10 mouse cellular contexts compared by ENCODE assay signal in the genomic region with DNA sequence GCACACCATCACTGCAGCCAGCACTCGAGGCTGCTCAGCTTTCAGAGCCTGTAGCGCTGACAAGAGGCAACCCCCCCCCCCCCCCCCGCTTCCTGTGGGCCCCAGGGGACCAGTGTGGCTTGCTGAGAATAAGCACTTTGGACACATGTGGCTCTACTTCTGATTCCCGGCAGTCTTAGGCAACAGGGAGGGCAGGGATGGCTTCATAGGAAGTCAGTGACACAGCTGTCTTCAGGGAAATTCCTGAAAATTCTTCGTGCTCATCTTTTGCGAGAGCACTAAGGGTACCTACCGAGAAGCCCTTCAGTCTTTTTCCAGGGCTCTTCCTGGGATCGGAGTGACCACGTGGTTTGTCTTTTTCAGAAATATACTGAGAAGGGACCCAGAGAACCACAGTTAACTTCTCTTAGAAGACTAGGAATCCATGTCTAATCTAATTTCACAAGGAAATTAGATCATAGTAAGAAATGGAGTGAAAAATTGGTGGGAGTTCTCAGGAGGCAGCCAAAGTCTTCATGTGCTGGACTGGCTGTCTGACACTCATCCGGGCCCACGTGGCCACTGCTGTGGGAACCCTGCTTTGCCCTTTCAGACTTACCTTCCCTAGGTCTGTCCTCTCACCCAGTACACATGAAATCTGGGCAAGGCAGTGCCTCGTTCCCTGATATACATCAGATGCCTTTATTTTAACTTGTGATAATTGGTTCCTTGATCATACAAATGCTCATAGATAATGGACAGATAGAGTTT. TPM values are rescaled to one million over a fixed set of nuclear protein-coding genes. Genes with fewer than 3 reads are reported as not detected.
A peak's percentile ranks its signal among the peaks of the same experiment; 100 is the strongest.
DNase-seq lines count a peak whose midpoint lies in the region; ATAC-seq lines count a peak whose summit lies in the region.
"Had no signal": no experiment of that assay in that cellular context is flagged by ENCODE, and none has a peak within 500 bp of the region (broad histone marks: within the 10 kb centered on the region; RNA-seq: fewer than 3 reads in every experiment).

No protein-coding gene starts in this region.

- WGBS in embryonic facial prominence, embryonic 14.5 days: 14% methylated on average over 12 of the region's 12 CpGs
- 36% methylated on average over 12 of the region's 12 CpGs for WGBS in limb, embryonic 12.5 days

- no peaks in the 10 kb centered on the region for H3K36me3 ChIP-seq in embryonic facial prominence, embryonic 14.5 days (ENCODE audit: control insufficient read depth, insufficient read depth, low read length)
- H3K36me3 ChIP-seq in limb, embryonic 12.5 days: no peaks in the 10 kb centered on the region

- no peaks in the 10 kb centered on the region for H3K9me3 ChIP-seq in embryonic facial prominence, embryonic 14.5 days (ENCODE audit: control insufficient read depth, low read length)
- H3K9me3 ChIP-seq in limb, embryonic 12.5 days: no peaks in the 10 kb centered on the region

- H3K27ac ChIP-seq in embryonic facial prominence, embryonic 14.5 days (replicated peaks; ENCODE audit: low read depth, low read length): no peak overlapping the region
- H3K27ac ChIP-seq in limb, embryonic 12.5 days: no peak overlapping the region

- H3K9ac ChIP-seq in embryonic facial prominence, embryonic 14.5 days (ENCODE audit: low read depth, low read length): 0 out of 2 replicates have a peak overlapping the region, but pooled peaks have one; percentile 16
- no peak overlapping the region for H3K9ac ChIP-seq in limb, embryonic 12.5 days (replicated peaks)

- peak overlapping the region; percentile 41 for H3K4me2 ChIP-seq in embryonic facial prominence, embryonic 14.5 days (ENCODE audit: low read depth, low read length)
- H3K4me2 ChIP-seq in limb, embryonic 12.5 days: peak overlapping the region; percentile 32

- peak; percentile 32 to 35 for DNase-seq in spleen, postnatal 36 days (ENCODE audit: low spot score in 2 of 2)
- no peak for DNase-seq in spleen, postnatal 10 days (ENCODE audit: low spot score in 2 of 2)
- peak; percentile 72 for DNase-seq in embryonic facial prominence, embryonic 14.5 days (ENCODE audit: low spot score)
- peak; percentile 60 for DNase-seq in yolk sac, embryonic 10.5 days (ENCODE audit: low spot score)
- no peak for DNase-seq in thymus, postnatal 36 days
- DNase-seq in ovary, postnatal 36 days (ENCODE audit: low spot score): no peak
- DNase-seq: lung, adult 2 months had no signal

- peaks cover 10% of the 10 kb centered on the region for H3K4me1 ChIP-seq in embryonic facial prominence, embryonic 14.5 days (ENCODE audit: control insufficient read depth, insufficient read depth, low read length)
- H3K4me1 ChIP-seq in limb, embryonic 12.5 days (replicated peaks): peaks cover 22% of the 10 kb centered on the region

- peaks cover 22% of the 10 kb centered on the region for H3K27me3 ChIP-seq in embryonic facial prominence, embryonic 14.5 days (replicated peaks; ENCODE audit: control insufficient read depth, insufficient read depth, low read length)
- peaks cover 21% of the 10 kb centered on the region for H3K27me3 ChIP-seq in limb, embryonic 12.5 days

- peak; percentile 70; the same call in 1 of the 2 replicates for ATAC-seq in embryonic facial prominence, embryonic 14.5 days (ENCODE audit: low read depth)
- ATAC-seq in limb, embryonic 12.5 days (ENCODE audit: insufficient number of reproducible peaks, insufficient read depth, low FRiP score, low TSS enrichment, low read depth): no peak
- ATAC-seq in megakaryocyte-erythroid progenitor cell, adult 5-6 weeks (replicated peaks; ENCODE audit: low FRiP score, low TSS enrichment, poor library complexity, severe bottlenecking): no peak

- H3K4me3 ChIP-seq in embryonic facial prominence, embryonic 14.5 days (ENCODE audit: low read depth, low read length): no peak overlapping the region
- no peak overlapping the region for H3K4me3 ChIP-seq in limb, embryonic 12.5 days (replicated peaks)

RNA-seq across cellular contexts. Expression of a gene that starts 4.4 kb away (rescaled TPM):
- 0.97 and 1.6 TPM in 2 replicates for polyA plus RNA-seq in embryonic facial prominence, embryonic 14.5 days (2014; fragmentation: Nextera tagmentation; extraction: Ambion mirVana)
- polyA plus RNA-seq in limb, embryonic 12.5 days (2016; fragmentation: Nextera tagmentation; extraction: Ambion mirVana): 0.60 and 0.70 TPM in 2 replicates
- 0.09 and 1.5 TPM in 2 replicates for total RNA-seq in megakaryocyte-erythroid progenitor cell, adult 5-6 weeks (2014; fragmentation: Nextera tagmentation)
- 0.99 and 3.8 TPM in 2 replicates for total RNA-seq in megakaryocyte-erythroid progenitor cell, adult 5-6 weeks (2017)

RNA-seq across cellular contexts. Expression of a gene that starts 36.8 kb away (rescaled TPM):
- 7.1 and 7.9 TPM in 2 replicates for polyA plus RNA-seq in embryonic facial prominence, embryonic 14.5 days (2014; fragmentation: Nextera tagmentation; extraction: Ambion mirVana)
- polyA plus RNA-seq in limb, embryonic 12.5 days (2016; fragmentation: Nextera tagmentation; extraction: Ambion mirVana): 3.2 and 4.1 TPM in 2 replicates
- total RNA-seq in megakaryocyte-erythroid progenitor cell, adult 5-6 weeks (2014; fragmentation: Nextera tagmentation): 0.09 and 0.30 TPM in 2 replicates
- total RNA-seq in megakaryocyte-erythroid progenitor cell, adult 5-6 weeks (2017): 0.38 TPM in 1 of 2 replicates, not detected in the other
- total RNA-seq: heart, postnatal 36 days had no signal

RNA-seq across cellular contexts. Expression of a gene that starts 46.1 kb away (rescaled TPM):
- polyA plus RNA-seq in embryonic facial prominence, embryonic 14.5 days (2014; fragmentation: Nextera tagmentation; extraction: Ambion mirVana): 0.97 and 2.3 TPM in 2 replicates
- not detected in 2 replicates for polyA plus RNA-seq in limb, embryonic 12.5 days (2016; fragmentation: Nextera tagmentation; extraction: Ambion mirVana)
- total RNA-seq in megakaryocyte-erythroid progenitor cell, adult 5-6 weeks (2014; fragmentation: Nextera tagmentation): not detected in 2 replicates
- not detected in 2 replicates for total RNA-seq in megakaryocyte-erythroid progenitor cell, adult 5-6 weeks (2017)
- total RNA-seq: heart, postnatal 36 days had no signal

Comparison
In these comparisons a context has a peak if more than half of its experiments do, and no peak if none do; other contexts are left out.
1. DNase-seq: peak in spleen, postnatal 36 days (2 of 2), embryonic facial prominence, embryonic 14.5 days (single experiment) and yolk sac, embryonic 10.5 days (single experiment); none in spleen, postnatal 10 days (0 of 2), thymus, postnatal 36 days (0 of 2) and ovary, postnatal 36 days (single experiment).